Mouse (Mus musculus): ENCODE data around the gene Fam189a1.

- TF ChIP-seq CTCF (IDR thresholded peaks at IDR 0.05 in 2 of 3, conservative IDR thresholded peaks at IDR 0.05 in 1 of 3; ENCODE audit: control insufficient read depth in 1 of 3, insufficient read depth in 1 of 3, low read depth in 2 of 3, low read length in 3 of 3, poor library complexity in 1 of 3, severe bottlenecking in 1 of 3): no peak
- TF ChIP-seq ZNF384 (IDR thresholded peaks at IDR 0.05; ENCODE audit: low read depth, low read length): no peak
- TF ChIP-seq MAX (IDR thresholded peaks at IDR 0.05; ENCODE audit: low read length): no peak
- no peak for TF ChIP-seq TCF12 (IDR thresholded peaks at IDR 0.05; ENCODE audit: low read depth, low read length)
- no peak for TF ChIP-seq MEF2A (IDR thresholded peaks at IDR 0.05; ENCODE audit: extremely low read depth, insufficient replicate concordance, low read depth, low read length, poor library complexity, severe bottlenecking)
- no peak for TF ChIP-seq HCFC1 (IDR thresholded peaks at IDR 0.05; ENCODE audit: low read depth, low read length)
- TF ChIP-seq TAL1 (IDR thresholded peaks at IDR 0.05; ENCODE audit: low read length): no peak
These were observed 44.7 kb downstream of the Fam189a1 start for GRCm38 (mm10) chr7:65111664-65112063.
